ENCODE assay signal across 27 mouse cellular contexts in the genomic region with DNA sequence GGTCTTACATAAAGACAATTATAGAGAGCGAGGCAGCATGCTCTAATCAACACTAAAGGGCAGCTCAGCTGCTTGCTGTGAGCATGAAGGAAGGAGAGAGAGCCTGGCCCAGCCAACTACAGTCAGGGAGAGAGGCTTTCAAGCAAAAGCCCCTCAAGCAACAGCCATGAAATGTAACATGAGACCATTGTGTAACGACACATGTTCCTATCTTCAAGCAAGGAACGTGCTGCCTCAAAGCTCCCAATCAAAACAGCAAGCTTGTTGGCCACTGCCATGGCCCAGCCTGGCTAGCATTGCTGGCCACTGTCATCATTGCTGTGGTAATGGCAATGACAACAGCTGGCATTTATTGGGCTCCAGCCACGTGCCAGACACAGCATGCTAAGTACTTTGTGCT.
DNase-seq lines count a peak whose midpoint lies in the region; ATAC-seq and TF ChIP-seq lines count a peak whose summit lies in the region.
"Had no signal": no experiment of that assay in that cellular context is flagged by ENCODE, and none has a peak within 500 bp of the region (broad histone marks: within the 10 kb centered on the region; RNA-seq: fewer than 3 reads in every experiment).

No protein-coding gene starts in this region.

- H3K27me3 ChIP-seq in hindbrain, embryonic 16.5 days (replicated peaks; ENCODE audit: control insufficient read depth, insufficient read depth, low read length): no peaks in the 10 kb centered on the region
- H3K27me3 ChIP-seq in hindbrain, embryonic 14.5 days (ENCODE audit: control insufficient read depth, insufficient read depth, low read length): no peaks in the 10 kb centered on the region
- no peaks in the 10 kb centered on the region for H3K27me3 ChIP-seq in midbrain, postnatal 0 days (ENCODE audit: insufficient read depth, low read length)
- H3K27me3 ChIP-seq in midbrain, embryonic 15.5 days (replicated peaks): no peaks in the 10 kb centered on the region
- H3K27me3 ChIP-seq in forebrain, embryonic 10.5 days (ENCODE audit: poor library complexity, severe bottlenecking): peaks cover 20% of the 10 kb centered on the region
- H3K27me3 ChIP-seq: midbrain, embryonic 12.5 days; neural tube, embryonic 12.5 days had no signal

- peak; percentile 27 to 34 for DNase-seq in cerebellum, postnatal 10 days
- DNase-seq in cerebellum, adult 18-20 months: no peak
- DNase-seq in hindbrain, embryonic 14.5 days (ENCODE audit: low spot score): no peak
- peak; percentile 33 for DNase-seq in midbrain, postnatal 0 days (ENCODE audit: low spot score)
- no peak for DNase-seq in spleen, adult 12 weeks (ENCODE audit: low spot score)
- DNase-seq in forebrain, embryonic 10.5 days (ENCODE audit: extremely low spot score, low spot score): no peak
- DNase-seq: adrenal gland, adult 8-10 months; cerebellum, adult 11 months; cerebellum, adult 9-11 months; heart, postnatal 36 days; kidney, adult 18-20 months; lung, postnatal 36 days; right cerebral cortex, postnatal 4 days; thymus, adult 2 months; thymus, postnatal 36 days had no signal

- no peak overlapping the region for H3K27ac ChIP-seq in hindbrain, embryonic 16.5 days (ENCODE audit: low read depth, low read length)
- H3K27ac ChIP-seq in hindbrain, embryonic 14.5 days: no peak overlapping the region
- H3K27ac ChIP-seq in midbrain, postnatal 0 days (ENCODE audit: low read depth, low read length): no peak overlapping the region
- no peak overlapping the region for H3K27ac ChIP-seq in midbrain, embryonic 15.5 days
- H3K27ac ChIP-seq in forebrain, embryonic 10.5 days: no peak overlapping the region
- H3K27ac ChIP-seq: hindbrain, embryonic 13.5 days; kidney, embryonic 15.5 days; layer of hippocampus, adult 2 months; left cerebral cortex, adult 2 months; lung, embryonic 15.5 days; midbrain, embryonic 12.5 days; neural tube, embryonic 12.5 days had no signal

- no peaks in the 10 kb centered on the region for H3K36me3 ChIP-seq in hindbrain, embryonic 16.5 days (ENCODE audit: control insufficient read depth, insufficient read depth, low read length)
- H3K36me3 ChIP-seq in hindbrain, embryonic 14.5 days (replicated peaks; ENCODE audit: control insufficient read depth, insufficient read depth): no peaks in the 10 kb centered on the region
- no peaks in the 10 kb centered on the region for H3K36me3 ChIP-seq in midbrain, postnatal 0 days (ENCODE audit: insufficient read depth, low read length)
- H3K36me3 ChIP-seq in midbrain, embryonic 15.5 days (replicated peaks): no peaks in the 10 kb centered on the region
- H3K36me3 ChIP-seq in forebrain, embryonic 10.5 days (replicated peaks): no peaks in the 10 kb centered on the region
- H3K36me3 ChIP-seq: hindbrain, embryonic 13.5 days; kidney, embryonic 15.5 days; lung, embryonic 15.5 days; midbrain, embryonic 12.5 days; neural tube, embryonic 12.5 days had no signal

- no peak overlapping the region for H3K4me2 ChIP-seq in hindbrain, embryonic 16.5 days (ENCODE audit: low read length)
- H3K4me2 ChIP-seq in hindbrain, embryonic 14.5 days (replicated peaks): no peak overlapping the region
- no peak overlapping the region for H3K4me2 ChIP-seq in midbrain, postnatal 0 days (ENCODE audit: low read depth, low read length, poor library complexity, severe bottlenecking)
- H3K4me2 ChIP-seq in midbrain, embryonic 15.5 days: no peak overlapping the region
- H3K4me2 ChIP-seq: heart, embryonic 11.5 days; hindbrain, embryonic 13.5 days; kidney, embryonic 15.5 days; liver, embryonic 11.5 days; lung, embryonic 15.5 days; midbrain, embryonic 12.5 days; neural tube, embryonic 12.5 days had no signal

- H3K4me3 ChIP-seq in hindbrain, embryonic 16.5 days (ENCODE audit: low read length): no peak overlapping the region
- H3K4me3 ChIP-seq in hindbrain, embryonic 14.5 days (replicated peaks; ENCODE audit: low read length): no peak overlapping the region
- H3K4me3 ChIP-seq in midbrain, postnatal 0 days (ENCODE audit: low read depth, low read length): no peak overlapping the region
- H3K4me3 ChIP-seq in midbrain, embryonic 15.5 days: no peak overlapping the region
- H3K4me3 ChIP-seq in forebrain, embryonic 10.5 days: no peak overlapping the region
- H3K4me3 ChIP-seq: hindbrain, embryonic 13.5 days; kidney, embryonic 15.5 days; layer of hippocampus, adult 2 months; left cerebral cortex, adult 2 months; lung, embryonic 15.5 days; midbrain, embryonic 12.5 days; neural tube, embryonic 12.5 days had no signal

- no peaks in the 10 kb centered on the region for H3K4me1 ChIP-seq in hindbrain, embryonic 16.5 days (ENCODE audit: control insufficient read depth, insufficient read depth, low read depth, low read length)
- H3K4me1 ChIP-seq in hindbrain, embryonic 14.5 days (replicated peaks; ENCODE audit: control insufficient read depth, insufficient read depth, low read length): no peaks in the 10 kb centered on the region
- H3K4me1 ChIP-seq in midbrain, postnatal 0 days (ENCODE audit: insufficient read depth, low read length): no peaks in the 10 kb centered on the region
- no peaks in the 10 kb centered on the region for H3K4me1 ChIP-seq in midbrain, embryonic 15.5 days
- peaks cover 22% of the 10 kb centered on the region for H3K4me1 ChIP-seq in forebrain, embryonic 10.5 days
- H3K4me1 ChIP-seq: hindbrain, embryonic 13.5 days; lung, embryonic 15.5 days; midbrain, embryonic 12.5 days; neural tube, embryonic 12.5 days had no signal

- H3K9ac ChIP-seq in hindbrain, embryonic 16.5 days (ENCODE audit: low read depth, low read length): no peak overlapping the region
- no peak overlapping the region for H3K9ac ChIP-seq in hindbrain, embryonic 14.5 days
- no peak overlapping the region for H3K9ac ChIP-seq in midbrain, postnatal 0 days (replicated peaks; ENCODE audit: low read length, poor library complexity, severe bottlenecking)
- H3K9ac ChIP-seq in midbrain, embryonic 15.5 days: no peak overlapping the region
- H3K9ac ChIP-seq: hindbrain, embryonic 13.5 days; kidney, embryonic 15.5 days; lung, embryonic 15.5 days; midbrain, embryonic 12.5 days; neural tube, embryonic 12.5 days had no signal

- TF ChIP-seq CTCF in midbrain, postnatal 0 days (IDR thresholded peaks at IDR 0.05): no peak

- WGBS in hindbrain, embryonic 16.5 days: 52% methylated on average over 4 of the region's 4 CpGs
- 59% methylated on average over 4 of the region's 4 CpGs for WGBS in hindbrain, embryonic 14.5 days
- 58% methylated on average over 4 of the region's 4 CpGs for WGBS in midbrain, postnatal 0 days
- 52% methylated on average over 4 of the region's 4 CpGs for WGBS in midbrain, embryonic 15.5 days
- WGBS in forebrain, embryonic 10.5 days: 55% methylated on average over 4 of the region's 4 CpGs

- no peaks in the 10 kb centered on the region for H3K9me3 ChIP-seq in hindbrain, embryonic 16.5 days (ENCODE audit: control insufficient read depth, low read length)
- H3K9me3 ChIP-seq in hindbrain, embryonic 14.5 days (ENCODE audit: control insufficient read depth, low read length): no peaks in the 10 kb centered on the region
- H3K9me3 ChIP-seq in midbrain, postnatal 0 days (ENCODE audit: low read length): no peaks in the 10 kb centered on the region
- H3K9me3 ChIP-seq in midbrain, embryonic 15.5 days: no peaks in the 10 kb centered on the region
- H3K9me3 ChIP-seq in forebrain, embryonic 10.5 days: no peaks in the 10 kb centered on the region
- H3K9me3 ChIP-seq: hindbrain, embryonic 13.5 days; kidney, embryonic 15.5 days; lung, embryonic 15.5 days; midbrain, embryonic 12.5 days; neural tube, embryonic 12.5 days had no signal

- ATAC-seq in hindbrain, embryonic 16.5 days: 0 out of 2 replicates have a peak, but pooled peaks have one; percentile 45
- ATAC-seq in hindbrain, embryonic 14.5 days (ENCODE audit: low FRiP score): no peak
- no peak for ATAC-seq in midbrain, postnatal 0 days (ENCODE audit: low FRiP score)
- ATAC-seq in midbrain, embryonic 15.5 days (replicated peaks): no peak
- ATAC-seq: forebrain, embryonic 16.5 days had no signal

Comparison
In these comparisons a context has a peak if more than half of its experiments do, and no peak if none do; other contexts are left out.
1. DNase-seq: peak in cerebellum, postnatal 10 days (2 of 2) and midbrain, postnatal 0 days (single experiment); none in cerebellum, adult 18-20 months (0 of 2), hindbrain, embryonic 14.5 days (single experiment), spleen, adult 12 weeks (single experiment) and forebrain, embryonic 10.5 days (single experiment).